Mouse (Mus musculus) brain, embryonic 18.5 days (tissue): ENCODE measurements around the gene Setmar.

ENCODE experiments used
- DNase-seq: peaks from one replicate; pipeline ENCODE4 v3.0.0-alpha.2; 2012; ENCODE audit warnings: low read depth, low spot score

Setmar gene

GRCm38 (mm10) chr6:108114971-108115370 lies 50.1 kb downstream of the Setmar start:
- DNase-seq: no peak

DNA sequence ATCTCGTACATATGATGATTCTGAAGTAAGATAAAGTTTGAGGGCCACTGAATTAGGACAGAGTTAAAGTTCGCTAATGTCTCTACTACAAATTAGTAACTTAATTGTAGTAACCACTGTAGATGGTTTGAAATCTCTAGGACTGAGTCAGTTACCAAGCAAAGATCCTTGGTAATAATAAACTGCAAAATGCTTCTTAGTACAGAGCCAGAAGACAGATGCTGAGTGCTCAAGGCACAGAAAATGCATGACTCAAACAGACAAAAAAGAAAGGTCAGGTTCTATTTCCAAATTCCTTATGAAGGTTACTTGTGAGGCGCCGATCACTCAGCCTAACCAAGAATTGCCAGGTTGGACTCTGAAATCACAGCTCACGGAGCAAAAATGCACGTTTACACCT lies 53.0 kb downstream of the Setmar start:
- no peak for DNase-seq

DNA sequence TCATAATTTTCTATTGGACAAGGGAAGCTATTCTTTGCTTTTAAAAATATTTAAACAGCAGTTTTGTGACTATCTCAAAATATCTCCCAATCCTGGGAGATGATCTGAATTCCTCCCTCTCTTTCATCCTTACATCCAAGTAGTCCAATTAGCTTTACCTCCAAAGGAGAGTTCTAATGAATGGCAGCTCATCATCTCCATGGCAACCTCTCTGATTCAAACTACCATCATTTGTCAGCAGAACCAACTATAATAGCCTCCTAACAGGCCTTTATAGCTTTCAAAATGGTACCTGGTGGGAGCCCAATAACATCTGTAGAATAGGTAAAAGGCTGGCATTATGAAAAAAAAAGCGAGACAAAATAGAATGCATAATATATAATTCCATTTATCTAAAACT lies 60.6 kb downstream of the Setmar start:
- no peak for DNase-seq

DNA sequence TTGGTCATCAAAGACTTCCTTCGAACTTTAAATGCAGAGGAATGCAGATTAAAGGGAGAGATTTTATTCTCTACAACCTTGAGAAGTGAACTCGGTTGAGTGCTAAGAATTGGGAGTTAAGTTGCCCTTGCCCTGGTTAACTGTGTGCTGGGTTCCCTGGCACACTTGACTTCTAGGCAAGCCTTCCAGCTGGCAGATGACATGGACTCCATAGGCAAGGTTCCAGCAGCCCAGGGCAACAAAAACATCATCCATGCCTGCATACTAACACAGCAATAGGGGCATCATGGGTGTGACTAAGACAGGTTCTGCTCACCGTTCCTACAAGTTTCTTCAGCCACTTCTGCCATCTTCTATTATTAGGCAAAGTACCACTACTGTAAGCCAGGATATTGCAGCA lies 61.8 kb downstream of the Setmar start:
- no peak for DNase-seq
